Mouse (Mus musculus): ENCODE results near the gene Atp5g2. TPM values are rescaled to one million over a fixed set of nuclear protein-coding genes. Genes with fewer than 3 reads are reported as not detected.

The Atp5g2 gene
- polyA plus RNA-seq, 1 experiment from 2014 or later = 48.6 TPM

- Histone ChIP-seq H3K9me3 (ENCODE audit: low read length) (no peaks in the 10 kb centered on the region), H3K27me3 (replicated peaks; ENCODE audit: insufficient read depth, low read length) (peaks cover 51% of the 10 kb centered on the region), H3K9ac (replicated peaks; ENCODE audit: low read depth) (no peak overlapping the region; the same call in 1 of the 2 replicates), H3K4me2 (replicated peaks; ENCODE audit: low read depth, low read length) (peak overlapping the region; percentile 75), H3K27ac (ENCODE audit: low read length) (no peak overlapping the region), H3K36me3 (ENCODE audit: insufficient read depth, low read length) (no peaks in the 10 kb centered on the region), H3K4me3 (ENCODE audit: low read depth, low read length) (peak overlapping the region; percentile 42), H3K4me1 (ENCODE audit: insufficient read depth, low read depth, low read length) (no peaks in the 10 kb centered on the region; the same call in 1 of the 2 replicates)
- TF ChIP-seq CTCF (IDR thresholded peaks at IDR 0.05) = peak; percentile 80
- no peak for TF ChIP-seq EP300 (IDR thresholded peaks at IDR 0.05)
- DNase-seq (ENCODE audit: low spot score) (peak; percentile 52), ATAC-seq (peak; percentile 69)
- 1% methylated on average over 31 of the region's 32 CpGs for WGBS
These were observed 20.8 kb upstream of the Atp5g2 start for GRCm38 (mm10) chr15:102692991-102693411.

DNA sequence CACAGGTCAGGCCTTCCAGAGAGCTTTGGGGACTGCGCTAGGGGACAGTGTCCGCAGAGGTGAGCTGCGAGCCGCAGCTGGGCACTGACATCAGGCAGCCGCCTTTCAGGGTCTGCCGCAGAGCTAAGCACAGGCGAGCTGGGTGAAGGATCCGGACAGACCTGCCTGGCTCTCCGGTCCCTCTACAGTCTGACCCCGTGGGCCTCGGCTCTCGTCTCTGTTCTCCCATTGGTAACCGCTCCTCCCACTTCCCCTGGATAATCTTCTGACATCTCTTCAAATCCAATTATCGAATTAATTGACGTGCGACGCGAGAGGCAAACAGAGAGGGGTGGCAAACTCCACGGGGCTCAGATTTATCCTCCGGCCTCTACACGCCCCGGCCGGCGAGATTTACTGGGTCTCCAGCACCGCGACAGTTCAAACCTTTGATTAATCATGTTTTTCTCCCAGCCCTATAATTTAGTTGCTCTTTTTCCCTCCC, 20.2 kb upstream of the Atp5g2 start:
- Histone ChIP-seq H3K36me3 (ENCODE audit: insufficient read depth, low read length) (no peaks in the 10 kb centered on the region), H3K27me3 (replicated peaks; ENCODE audit: insufficient read depth, low read length) (peaks cover 47% of the 10 kb centered on the region), H3K9me3 (ENCODE audit: low read length) (no peaks in the 10 kb centered on the region), H3K27ac (ENCODE audit: low read length) (no peak overlapping the region), H3K4me1 (ENCODE audit: insufficient read depth, low read depth, low read length) (no peaks in the 10 kb centered on the region; the same call in 1 of the 2 replicates), H3K4me2 (replicated peaks; ENCODE audit: low read depth, low read length) (peak overlapping the region; percentile 75), H3K4me3 (ENCODE audit: low read depth, low read length) (peak overlapping the region; percentile 42), H3K9ac (replicated peaks; ENCODE audit: low read depth) (no peak overlapping the region)
- no peak for DNase-seq (ENCODE audit: low spot score)
- TF ChIP-seq EP300 (IDR thresholded peaks at IDR 0.05) (no peak), CTCF (IDR thresholded peaks at IDR 0.05) (no peak)
- WGBS = 4% methylated on average over 26 of the region's 26 CpGs
- ATAC-seq = no peak

- Histone ChIP-seq H3K4me1 (ENCODE audit: insufficient read depth, low read depth, low read length) (no peaks in the 10 kb centered on the region), H3K9me3 (ENCODE audit: low read length) (no peaks in the 10 kb centered on the region), H3K36me3 (ENCODE audit: insufficient read depth, low read length) (no peaks in the 10 kb centered on the region), H3K4me2 (replicated peaks; ENCODE audit: low read depth, low read length) (no peak overlapping the region), H3K4me3 (ENCODE audit: low read depth, low read length) (no peak overlapping the region), H3K27ac (ENCODE audit: low read length) (no peak overlapping the region), H3K27me3 (replicated peaks; ENCODE audit: insufficient read depth, low read length) (peaks cover 10% of the 10 kb centered on the region; the same call in 1 of the 2 replicates), H3K9ac (replicated peaks; ENCODE audit: low read depth) (no peak overlapping the region)
- TF ChIP-seq EP300 (IDR thresholded peaks at IDR 0.05) = no peak
- no peak for TF ChIP-seq CTCF (IDR thresholded peaks at IDR 0.05)
- 28% methylated on average over 4 of the region's 4 CpGs for WGBS
- DNase-seq (ENCODE audit: low spot score) (no peak), ATAC-seq (no peak)
These were observed 13.6 kb upstream of the Atp5g2 start for GRCm38 (mm10) chr15:102685791-102686190.

- H3K9ac ChIP-seq (replicated peaks; ENCODE audit: low read depth) = no peak overlapping the region
- H3K4me2 ChIP-seq (replicated peaks; ENCODE audit: low read depth, low read length) = no peak overlapping the region
- peak; percentile 40; the same call in 1 of the 2 replicates for ATAC-seq
- H3K27ac ChIP-seq (ENCODE audit: low read length) = no peak overlapping the region
- TF ChIP-seq CTCF (IDR thresholded peaks at IDR 0.05) = peak; percentile 69
- TF ChIP-seq EP300 (IDR thresholded peaks at IDR 0.05) = no peak
- H3K4me1 ChIP-seq (ENCODE audit: insufficient read depth, low read depth, low read length) = no peaks in the 10 kb centered on the region
- no peaks in the 10 kb centered on the region for H3K36me3 ChIP-seq (ENCODE audit: insufficient read depth, low read length)
- 0 out of 2 replicates have a peak, but pooled peaks cover 4% of the 10 kb centered on the region for H3K27me3 ChIP-seq (replicated peaks; ENCODE audit: insufficient read depth, low read length)
- H3K4me3 ChIP-seq (ENCODE audit: low read depth, low read length) = no peak overlapping the region
- no peaks in the 10 kb centered on the region for H3K9me3 ChIP-seq (ENCODE audit: low read length)
- 0% methylated on average over 1 of the region's 1 CpGs for WGBS
- DNase-seq (ENCODE audit: low spot score) = peak; percentile 71
These were observed 11.5 kb upstream of the Atp5g2 start for GRCm38 (mm10) chr15:102683670-102684069.

GRCm38 (mm10) chr15:102676345-102676744, 4.2 kb upstream of the Atp5g2 start:
- H3K27me3 ChIP-seq (replicated peaks; ENCODE audit: insufficient read depth, low read length) = no peaks in the 10 kb centered on the region
- ATAC-seq = no peak
- H3K4me3 ChIP-seq (ENCODE audit: low read depth, low read length) = no peak overlapping the region
- H3K9me3 ChIP-seq (ENCODE audit: low read length) = no peaks in the 10 kb centered on the region
- H3K9ac ChIP-seq (replicated peaks; ENCODE audit: low read depth) = no peak overlapping the region
- DNase-seq (ENCODE audit: low spot score) = no peak
- TF ChIP-seq CTCF (IDR thresholded peaks at IDR 0.05) (peak; percentile 54), EP300 (IDR thresholded peaks at IDR 0.05) (no peak)
- no peaks in the 10 kb centered on the region for H3K36me3 ChIP-seq (ENCODE audit: insufficient read depth, low read length)
- no peak overlapping the region for H3K27ac ChIP-seq (ENCODE audit: low read length)
- no peaks in the 10 kb centered on the region for H3K4me1 ChIP-seq (ENCODE audit: insufficient read depth, low read depth, low read length)
- no peak overlapping the region for H3K4me2 ChIP-seq (replicated peaks; ENCODE audit: low read depth, low read length)
- 91% methylated on average over 2 of the region's 2 CpGs for WGBS

GRCm38 (mm10) chr15:102673548-102673947, 1.4 kb upstream of the Atp5g2 start:
- peak; percentile 62 for ATAC-seq
- Histone ChIP-seq H3K9ac (replicated peaks; ENCODE audit: low read depth) (no peak overlapping the region), H3K4me2 (replicated peaks; ENCODE audit: low read depth, low read length) (peak overlapping the region; percentile 74), H3K27ac (ENCODE audit: low read length) (peak overlapping the region; percentile 98), H3K4me1 (ENCODE audit: insufficient read depth, low read depth, low read length) (peaks cover 4% of the 10 kb centered on the region; the same call in 1 of the 2 replicates), H3K9me3 (ENCODE audit: low read length) (no peaks in the 10 kb centered on the region), H3K36me3 (ENCODE audit: insufficient read depth, low read length) (no peaks in the 10 kb centered on the region), H3K4me3 (ENCODE audit: low read depth, low read length) (peak overlapping the region; percentile 0; the same call in 1 of the 2 replicates), H3K27me3 (replicated peaks; ENCODE audit: insufficient read depth, low read length) (no peaks in the 10 kb centered on the region)
- WGBS = 8% methylated on average over 10 of the region's 10 CpGs
- peak; percentile 93 for DNase-seq (ENCODE audit: low spot score)
- TF ChIP-seq EP300 (IDR thresholded peaks at IDR 0.05) (peak; percentile 48; the same call in 1 of the 2 replicates), CTCF (IDR thresholded peaks at IDR 0.05) (no peak)
